Mouse (Mus musculus): ENCODE data around the gene Lrch4.

DNA sequence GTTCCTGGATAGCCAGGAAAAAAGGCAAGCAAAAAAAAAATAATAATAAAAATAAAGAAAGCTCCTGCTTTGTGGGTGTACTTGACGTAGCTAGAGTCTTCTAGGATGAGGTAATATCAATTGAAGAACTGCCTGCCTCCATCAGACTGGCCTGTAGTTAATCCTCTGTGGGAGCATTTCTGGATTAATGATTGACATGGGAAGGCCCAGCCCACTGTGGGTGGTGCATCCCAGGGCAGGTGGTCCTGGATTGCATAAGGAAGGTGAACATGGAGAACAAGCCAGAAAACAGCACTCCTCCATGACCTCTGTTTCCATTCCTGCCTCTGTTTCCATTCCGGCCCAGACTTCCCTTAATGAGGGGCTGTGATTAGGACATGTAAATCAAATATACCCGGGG, 49.8 kb downstream of the Lrch4 start:
- TF ChIP-seq CTCF (IDR thresholded peaks at IDR 0.05; ENCODE audit: insufficient read depth, low read depth, low read length) (no peak), POLR2A (IDR thresholded peaks at IDR 0.05; ENCODE audit: insufficient read depth, low read depth, low read length) (no peak)

Measured in olfactory bulb, adult 2 months (tissue).